Mouse (Mus musculus) cerebellum, adult 9-11 months (tissue): Measurements from ENCODE around the gene Smarca5.

Experiments used
- DNase-seq: peaks from one replicate; pipeline ENCODE4 v3.0.0; 2022

The Smarca5 gene

GRCm38 (mm10) chr8:80661055-80661454 lies 78.2 kb downstream of the Smarca5 start:
- no peak for DNase-seq

GRCm38 (mm10) chr8:80657639-80658038 lies 81.7 kb downstream of the Smarca5 start:
- DNase-seq: no peak
